Mouse (Mus musculus) megakaryocyte, embryonic 14.5 days (primary cell): Measurements from ENCODE around the gene Glis2. TPM values are rescaled to one million over a fixed set of nuclear protein-coding genes. Genes with fewer than 3 reads are reported as not detected.

Source experiments
- H3K27me3 ChIP-seq: replicated peaks from 2 replicates; pipeline ENCODE3; 2012; ENCODE audit warnings: inconsistent platforms
- H3K36me3 ChIP-seq: replicated peaks from 2 replicates; pipeline ENCODE3; 2012; ENCODE audit warnings: low read length, inconsistent platforms, mixed read lengths
- H3K4me1 ChIP-seq: 2 replicates; pipeline ENCODE4 v1.6.1; 2012; ENCODE audit warnings: inconsistent platforms
- H3K4me3 ChIP-seq: replicated peaks from 2 replicates; pipeline ENCODE3; 2012; ENCODE audit warnings: moderate library complexity, mild to moderate bottlenecking, inconsistent platforms
- H3K9me3 ChIP-seq: 2 replicates; pipeline ENCODE4 v1.6.1; 2012; ENCODE audit warnings: inconsistent platforms
- FLI1 ChIP-seq: IDR thresholded peaks from 2 replicates; pipeline ENCODE4 v1.6.1; 2012; ENCODE audit warnings: low read length, inconsistent platforms, mixed read lengths
- GATA1 ChIP-seq: IDR thresholded peaks from 3 replicates; pipeline ENCODE4 v1.6.1; 2012; ENCODE audit warnings: mixed read lengths, low read length, inconsistent platforms, borderline replicate concordance
- polyA plus RNA-seq: library from polyadenylated mRNA; stranded (reverse); fragments of >175 nt; gene quantifications from 2 replicates; pipeline ENCODE4 v1.2.3, GENCODE M21; 2012; ENCODE audit warnings: low replicate concordance; ENCODE audit not compliant: insufficient read depth

Glis2 gene
- polyA plus RNA-seq, 1 experiment = 2.0 TPM

GRCm38 (mm10) chr16:4616829-4617228 lies 22.3 kb downstream of the Glis2 start:
- Histone ChIP-seq H3K4me3 (no peak overlapping the region), H3K36me3 (peaks cover 86% of the 10 kb centered on the region), H3K4me1 (peaks cover 50% of the 10 kb centered on the region), H3K9me3 (no peaks in the 10 kb centered on the region), H3K27me3 (no peaks in the 10 kb centered on the region)
- TF ChIP-seq GATA1 = no peak
- no peak for TF ChIP-seq FLI1

- peaks cover 65% of the 10 kb centered on the region for H3K4me1 ChIP-seq
- H3K36me3 ChIP-seq = peaks cover 61% of the 10 kb centered on the region
- H3K4me3 ChIP-seq = peak overlapping the region; percentile 93
- TF ChIP-seq GATA1 = no peak
- TF ChIP-seq FLI1 = no peak
- H3K27me3 ChIP-seq = no peaks in the 10 kb centered on the region
- H3K9me3 ChIP-seq = no peaks in the 10 kb centered on the region
Measured at GRCm38 (mm10) chr16:4624074-4624473, 29.6 kb downstream of the Glis2 start.

- Histone ChIP-seq H3K4me3 (peak within 1 kb of the TSS; percentile 93), H3K9me3 (no peaks in the 10 kb centered on the region), H3K36me3 (peaks cover 61% of the 10 kb centered on the region), H3K27me3 (no peaks in the 10 kb centered on the region), H3K4me1 (peaks cover 63% of the 10 kb centered on the region)
- TF ChIP-seq FLI1 (no peak), GATA1 (no peak)
Measured at GRCm38 (mm10) chr16:4624481-4625110, 30.1 kb downstream of the Glis2 start, which contains the start of gene Pam16. Gene Pam16, minus strand, starts transcription at chr16:4624988.

GRCm38 (mm10) chr16:4627105-4627504 lies 32.6 kb downstream of the Glis2 start:
- peaks cover 50% of the 10 kb centered on the region for H3K4me1 ChIP-seq
- no peak for TF ChIP-seq GATA1
- TF ChIP-seq FLI1 = no peak
- H3K27me3 ChIP-seq = no peaks in the 10 kb centered on the region
- H3K4me3 ChIP-seq = no peak overlapping the region
- H3K9me3 ChIP-seq = no peaks in the 10 kb centered on the region
- H3K36me3 ChIP-seq = peaks cover 68% of the 10 kb centered on the region

DNA sequence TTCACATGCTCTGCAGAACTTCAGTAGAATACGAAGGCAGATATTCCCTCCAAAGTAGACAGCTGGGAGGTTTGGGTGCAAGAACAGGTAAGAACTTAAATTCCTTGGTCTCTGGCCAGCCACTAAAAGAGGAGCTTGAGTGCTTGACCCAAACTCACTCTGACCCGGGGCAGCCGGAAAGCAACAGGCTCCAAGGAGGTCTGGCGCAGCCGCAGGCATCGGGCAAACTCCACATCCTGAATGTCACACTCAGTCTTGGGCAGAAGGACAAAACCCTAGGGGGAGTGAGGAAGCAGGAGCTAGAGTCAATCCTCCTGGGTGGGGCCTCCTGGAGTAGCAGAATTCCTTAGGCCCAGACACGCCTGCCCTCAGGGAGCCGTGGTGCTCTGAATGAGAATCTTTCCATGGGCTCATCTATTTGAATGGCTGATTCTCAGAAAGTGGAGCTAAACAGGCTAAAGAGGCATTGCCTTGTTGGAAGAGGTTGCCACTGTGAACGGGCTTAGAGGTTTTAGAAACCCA lies 34.4 kb downstream of the Glis2 start:
- no peak for TF ChIP-seq FLI1
- no peak for TF ChIP-seq GATA1
- no peaks in the 10 kb centered on the region for H3K9me3 ChIP-seq
- no peaks in the 10 kb centered on the region for H3K27me3 ChIP-seq
- peaks cover 83% of the 10 kb centered on the region for H3K36me3 ChIP-seq
- no peak overlapping the region for H3K4me3 ChIP-seq
- peaks cover 32% of the 10 kb centered on the region for H3K4me1 ChIP-seq

- TF ChIP-seq GATA1 = no peak
- TF ChIP-seq FLI1 = no peak
- peaks cover 29% of the 10 kb centered on the region for H3K4me1 ChIP-seq
- H3K4me3 ChIP-seq = no peak overlapping the region
- no peaks in the 10 kb centered on the region for H3K9me3 ChIP-seq
- H3K27me3 ChIP-seq = no peaks in the 10 kb centered on the region
- H3K36me3 ChIP-seq = peaks cover 93% of the 10 kb centered on the region
Measured at GRCm38 (mm10) chr16:4629950-4630349, 35.4 kb downstream of the Glis2 start.

DNA sequence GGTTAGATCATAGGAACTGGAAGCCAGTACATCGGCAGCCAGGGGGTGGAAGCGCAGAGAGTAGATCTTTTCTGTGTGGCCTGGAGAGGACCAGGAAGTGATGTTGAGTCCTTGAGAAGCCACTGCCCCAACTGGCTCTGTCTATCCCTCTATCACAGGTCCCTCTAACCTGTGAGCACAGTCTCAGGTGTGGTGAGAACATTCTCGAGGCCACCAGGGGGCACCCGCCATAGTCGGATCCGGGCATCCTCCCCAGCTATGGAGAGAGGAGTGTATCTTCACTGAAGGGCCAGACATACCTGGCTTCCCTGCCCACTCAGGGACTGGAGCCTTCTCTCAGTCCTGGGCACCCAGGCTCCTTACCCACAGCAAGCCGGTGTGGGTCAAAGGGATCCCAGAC lies 37.5 kb downstream of the Glis2 start:
- Histone ChIP-seq H3K4me1 (peaks cover 20% of the 10 kb centered on the region; the same call in 1 of the 2 replicates), H3K27me3 (no peaks in the 10 kb centered on the region), H3K9me3 (no peaks in the 10 kb centered on the region), H3K36me3 (peaks cover 98% of the 10 kb centered on the region), H3K4me3 (no peak overlapping the region)
- TF ChIP-seq FLI1 (no peak), GATA1 (no peak)

- Histone ChIP-seq H3K36me3 (peaks cover 96% of the 10 kb centered on the region), H3K4me3 (no peak overlapping the region)
- no peak for TF ChIP-seq GATA1
Measured at GRCm38 (mm10) chr16:4633661-4634060, 39.1 kb downstream of the Glis2 start.

DNA sequence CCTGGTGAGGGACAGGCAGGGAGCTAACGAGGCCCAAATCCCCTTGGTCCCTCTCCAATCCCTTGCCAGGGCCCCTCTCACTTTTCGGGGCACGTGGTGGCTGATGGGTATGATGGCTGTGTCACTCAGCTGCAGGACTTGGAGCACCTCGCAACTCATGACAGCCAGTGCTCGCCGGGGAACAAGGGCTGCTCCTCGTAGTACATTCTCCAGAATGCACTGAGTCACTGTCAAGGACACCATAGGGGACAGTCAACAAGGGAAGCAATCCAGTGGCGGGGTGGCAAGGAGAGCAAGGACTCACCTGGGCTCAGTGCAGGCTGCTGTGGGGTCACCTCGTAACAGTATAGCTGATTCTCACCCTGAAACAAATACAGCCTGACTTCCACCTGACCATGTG lies 40.2 kb downstream of the Glis2 start:
- peaks cover 3% of the 10 kb centered on the region for H3K27me3 ChIP-seq
- peaks cover 95% of the 10 kb centered on the region for H3K36me3 ChIP-seq
- TF ChIP-seq GATA1 (no peak), FLI1 (no peak)
- no peak overlapping the region for H3K4me3 ChIP-seq
- H3K9me3 ChIP-seq = no peaks in the 10 kb centered on the region
- H3K4me1 ChIP-seq = peaks cover 27% of the 10 kb centered on the region

More at GRCm38 (mm10) chr16:4633661-4634060, 39.1 kb downstream of the Glis2 start:
- Histone ChIP-seq H3K9me3 (no peaks in the 10 kb centered on the region), H3K4me1 (peaks cover 17% of the 10 kb centered on the region), H3K27me3 (peaks cover 3% of the 10 kb centered on the region)

DNA sequence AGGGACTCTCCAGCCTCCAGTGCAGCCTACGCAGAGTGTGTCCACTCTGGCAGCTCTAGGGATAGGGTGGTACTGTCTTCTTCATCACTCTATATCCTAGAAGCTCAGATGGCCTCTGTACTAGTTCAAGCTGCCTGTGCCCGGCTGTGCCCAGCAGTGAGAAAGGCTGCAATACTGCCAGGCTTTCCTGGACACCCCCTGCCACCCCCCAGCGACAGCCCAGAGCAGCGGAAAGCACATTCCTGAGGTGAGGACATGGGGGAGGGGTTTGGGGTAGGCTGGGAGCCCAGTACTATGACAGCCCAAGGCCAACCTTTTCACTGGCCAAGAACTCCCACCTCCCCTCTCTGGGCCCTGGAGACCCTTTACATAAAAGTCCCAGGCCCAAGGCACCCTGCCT lies 41.2 kb downstream of the Glis2 start:
- Histone ChIP-seq H3K4me3 (no peak overlapping the region), H3K9me3 (no peaks in the 10 kb centered on the region), H3K4me1 (peaks cover 29% of the 10 kb centered on the region), H3K27me3 (peaks cover 3% of the 10 kb centered on the region), H3K36me3 (peaks cover 94% of the 10 kb centered on the region)
- TF ChIP-seq FLI1 (no peak), GATA1 (no peak)
